Mouse (Mus musculus): ENCODE data around the gene Cct7.

GRCm38 (mm10) chr6:85504908-85505307 lies 53.6 kb downstream of the Cct7 start:
- TF ChIP-seq CTCF (IDR thresholded peaks at IDR 0.05; ENCODE audit: extremely low read depth, insufficient read length, insufficient replicate concordance, low read depth, low read length) = no peak
- no peak for TF ChIP-seq POLR2A (IDR thresholded peaks at IDR 0.05; ENCODE audit: low read depth, low read length)

All from small intestine, adult 2 months (tissue).